Mouse (Mus musculus) B cell, adult 67 days (primary cell): Measurements from ENCODE around the gene Zp3r. TPM values are rescaled to one million over a fixed set of nuclear protein-coding genes. Genes with fewer than 3 reads are reported as not detected.

Experiments
- total RNA-seq, 2 experiments: library from RNA; stranded (reverse); gene quantifications; 4 replicates each; pipeline ENCODE4 v1.2.4; 2023

Zp3r gene
- not detected for total RNA-seq

DNA sequence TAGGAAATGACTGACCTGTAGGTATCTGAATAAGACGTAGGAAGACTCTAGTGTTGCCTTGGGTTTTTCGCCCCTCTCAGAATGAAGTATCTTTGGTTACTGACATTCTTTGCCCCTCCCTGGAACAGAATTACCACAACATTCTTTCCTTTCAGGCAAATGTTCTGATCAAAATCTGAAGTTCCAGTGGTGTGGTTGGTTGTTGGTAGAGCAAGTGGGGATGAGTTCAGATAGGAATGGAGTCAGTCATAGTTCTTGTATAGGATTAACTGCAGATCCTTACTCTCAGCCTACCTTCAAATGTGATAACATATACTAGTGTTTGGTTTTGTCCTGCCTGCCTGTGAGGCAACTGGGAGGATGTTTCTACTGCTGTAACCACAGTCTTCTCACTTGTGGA, at the start of gene Zp3r:
Zp3r (minus strand) TSS at position 101 of the 400 bp plus-strand sequence.

GRCm38 (mm10) chr1:130661454-130661853, 32.0 kb upstream of the Zp3r start, which contains the start of gene C4bp:
TSS of gene C4bp (minus strand) at chr1:130661632.

Other genes starting within 250 kb of the Zp3r start
- 10 to 100 TPM; 11.5 to 12.4 TPM for gene Cd55b, start 206.6 kb downstream of the Zp3r start, total RNA-seq
- 100 to 1,000 TPM; 670 to 733 TPM for gene Cd55, start 166.9 kb downstream of the Zp3r start, total RNA-seq
- not detected for gene C4bp, start 32.0 kb upstream of the Zp3r start, total RNA-seq
- gene Gm29427, start 86.2 kb upstream of the Zp3r start, total RNA-seq = not detected
- 10 to 100 TPM; 10.0 to 14.5 TPM for gene Yod1, start 87.7 kb upstream of the Zp3r start, total RNA-seq
- gene Pfkfb2, start 99.6 kb upstream of the Zp3r start, total RNA-seq = 10 to 100 TPM; 24.2 to 26.4 TPM
- gene AA986860, start 102.4 kb upstream of the Zp3r start, total RNA-seq = under 1 TPM; 0.36 to 0.73 TPM
- gene Fcamr, start 171.3 kb upstream of the Zp3r start, total RNA-seq = not detected
- gene Pigr, start 197.1 kb upstream of the Zp3r start, total RNA-seq = 1 to 10 TPM; 4.4 to 4.6 TPM
- 1,000 to 10,000 TPM; 1,016 to 1,048 TPM for gene Fcmr, start 236.0 kb upstream of the Zp3r start, total RNA-seq